8 mouse cellular contexts compared by ENCODE assay signal in the genomic region with DNA sequence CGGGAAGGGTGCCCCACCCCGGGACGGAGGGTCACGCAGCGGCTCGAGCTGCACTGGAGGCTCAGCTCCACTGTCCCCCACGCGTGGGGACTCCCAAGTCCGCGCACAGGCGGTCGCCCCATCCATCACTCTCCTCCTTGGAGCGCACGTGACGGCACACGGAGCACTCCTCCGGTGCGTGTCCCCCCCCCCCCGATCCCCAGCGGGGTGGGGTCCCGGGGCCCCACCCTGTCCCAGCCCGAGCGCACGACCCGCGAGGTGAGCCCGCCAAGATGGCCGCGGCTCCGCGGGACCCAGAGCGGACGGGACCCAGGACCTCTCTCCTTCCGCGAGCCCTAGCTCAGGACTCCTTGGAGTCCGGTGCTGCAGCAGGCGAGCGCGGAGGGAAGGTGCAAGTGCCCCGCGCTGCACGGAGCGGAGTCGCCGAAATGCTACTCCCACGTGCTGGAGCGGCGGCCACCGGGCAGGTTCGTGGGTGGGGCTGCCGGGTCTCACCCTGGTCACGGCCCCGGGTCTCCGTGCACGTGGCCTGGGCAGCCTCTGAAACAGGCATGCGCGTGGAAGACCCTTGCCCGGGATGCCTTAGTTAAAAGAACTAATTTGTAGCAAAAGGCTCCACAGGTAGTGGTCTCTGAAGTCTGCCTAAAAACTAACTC. TPM values are rescaled to one million over a fixed set of nuclear protein-coding genes. Genes with fewer than 3 reads are reported as not detected.
A peak's percentile ranks its signal among the peaks of the same experiment; 100 is the strongest.
DNase-seq lines count a peak whose midpoint lies in the region; ATAC-seq lines count a peak whose summit lies in the region.

No protein-coding gene starts in this region.

- no peaks in the 10 kb centered on the region for H3K9me3 ChIP-seq in embryonic facial prominence, embryonic 10.5 days
- no peaks in the 10 kb centered on the region for H3K9me3 ChIP-seq in heart, embryonic 12.5 days (replicated peaks)
- H3K9me3 ChIP-seq in kidney, embryonic 16.5 days (ENCODE audit: low read length): no peaks in the 10 kb centered on the region

- H3K4me2 ChIP-seq in heart, embryonic 12.5 days: peak overlapping the region; percentile 91
- peak overlapping the region; percentile 82 for H3K4me2 ChIP-seq in kidney, embryonic 16.5 days (replicated peaks; ENCODE audit: low read depth, low read length)

- ATAC-seq in heart, embryonic 12.5 days (ENCODE audit: insufficient number of reproducible peaks, low FRiP score): peak; percentile 53
- peak; percentile 70 for ATAC-seq in kidney, embryonic 16.5 days (ENCODE audit: low FRiP score, low TSS enrichment)

- peaks cover 40% of the 10 kb centered on the region for H3K4me1 ChIP-seq in embryonic facial prominence, embryonic 10.5 days
- H3K4me1 ChIP-seq in heart, embryonic 12.5 days (replicated peaks): peaks cover 20% of the 10 kb centered on the region
- H3K4me1 ChIP-seq in kidney, embryonic 16.5 days (ENCODE audit: insufficient read depth, low read length): peaks cover 32% of the 10 kb centered on the region

- peaks cover 35% of the 10 kb centered on the region for H3K79me2 ChIP-seq in macrophage (ENCODE audit: inconsistent target)

- under 1% methylated on average over 58 of the region's 58 CpGs for WGBS in embryonic facial prominence, embryonic 10.5 days
- WGBS in heart, embryonic 12.5 days: under 1% methylated on average over 54 of the region's 58 CpGs
- WGBS in kidney, embryonic 16.5 days: 0% methylated on average over 49 of the region's 58 CpGs
- WGBS in macrophage (ENCODE audit: missing documents): 3% methylated on average over 52 of the region's 58 CpGs

- peak overlapping the region; percentile 87 for H3K4me3 ChIP-seq in embryonic facial prominence, embryonic 10.5 days
- peak overlapping the region; percentile 95 for H3K4me3 ChIP-seq in heart, embryonic 12.5 days
- H3K4me3 ChIP-seq in kidney, embryonic 16.5 days (ENCODE audit: low read length): peak overlapping the region; percentile 93
- H3K4me3 ChIP-seq in macrophage (ENCODE audit: inconsistent target): peak overlapping the region; percentile 12; the same call in 1 of the 2 replicates

- peaks cover 50% of the 10 kb centered on the region for H3K27me3 ChIP-seq in embryonic facial prominence, embryonic 10.5 days (replicated peaks; ENCODE audit: low read depth, poor library complexity, severe bottlenecking)
- H3K27me3 ChIP-seq in heart, embryonic 12.5 days (replicated peaks): no peaks in the 10 kb centered on the region
- H3K27me3 ChIP-seq in kidney, embryonic 16.5 days (ENCODE audit: insufficient read depth, low read length): 0 out of 2 replicates have a peak, but pooled peaks cover 5% of the 10 kb centered on the region

- DNase-seq in CD4-positive, CD25-positive, alpha-beta regulatory T cell, adult 2 months (ENCODE audit: low read depth, low spot score): peak; percentile 71
- DNase-seq in adrenal gland, adult 18-20 months (ENCODE audit: low spot score in 2 of 2): peak; percentile 53 to 58
- DNase-seq in embryonic facial prominence, embryonic 10.5 days (ENCODE audit: low spot score): peak; percentile 76
- DNase-seq in skeletal muscle tissue, adult 2 months (ENCODE audit: low read depth, low spot score): peak; percentile 15
- no peak for DNase-seq in frontal cortex, adult 2 months (ENCODE audit: extremely low spot score in 1 of 2, low spot score in 1 of 2)

- peak overlapping the region; percentile 92 for H3K27ac ChIP-seq in embryonic facial prominence, embryonic 10.5 days (replicated peaks)
- peak overlapping the region; percentile 87 for H3K27ac ChIP-seq in heart, embryonic 12.5 days (ENCODE audit: poor library complexity, severe bottlenecking)
- H3K27ac ChIP-seq in kidney, embryonic 16.5 days (ENCODE audit: low read length): peak overlapping the region; percentile 97
- H3K27ac ChIP-seq in macrophage: no peak overlapping the region

- H3K9ac ChIP-seq in heart, embryonic 12.5 days: peak overlapping the region; percentile 92
- H3K9ac ChIP-seq in kidney, embryonic 16.5 days (replicated peaks; ENCODE audit: low read length): peak overlapping the region; percentile 91

- H3K36me3 ChIP-seq in embryonic facial prominence, embryonic 10.5 days (replicated peaks): no peaks in the 10 kb centered on the region
- H3K36me3 ChIP-seq in heart, embryonic 12.5 days: no peaks in the 10 kb centered on the region
- H3K36me3 ChIP-seq in kidney, embryonic 16.5 days (ENCODE audit: insufficient read depth, low read length): no peaks in the 10 kb centered on the region
- no peaks in the 10 kb centered on the region for H3K36me3 ChIP-seq in macrophage (ENCODE audit: inconsistent target)

RNA-seq across cellular contexts. Expression of a gene that starts 0.6 kb away (rescaled TPM):
- total RNA-seq in adrenal gland, adult 18-20 months (2021): 10 to 100 TPM; 25.9 to 45.7 TPM
- polyA plus RNA-seq in embryonic facial prominence, embryonic 10.5 days (2016; fragmentation: Nextera tagmentation; extraction: Ambion mirVana): 51.6 and 55.0 TPM in 2 replicates
- polyA plus RNA-seq in heart, embryonic 12.5 days (2016; fragmentation: Nextera tagmentation; extraction: Ambion mirVana): 119 and 124 TPM in 2 replicates
- 240 and 248 TPM in 2 replicates for polyA plus RNA-seq in kidney, embryonic 16.5 days (2015; fragmentation: Nextera tagmentation; extraction: Ambion mirVana)
- 100 to 1,000 TPM in 5 of 26 experiments, 10 to 100 TPM in 14, 1 to 10 TPM in 7; 7.9 to 281 (median 15.4) TPM for total RNA-seq in macrophage (2018; cell fraction: chromatin; rRNA removed)
- 100 to 1,000 TPM in 2 of 26 experiments, 10 to 100 TPM in 24; 17.0 to 184 (median 26.5) TPM for total RNA-seq in macrophage (2018; cell fraction: cytosol; rRNA removed)
- total RNA-seq in macrophage (2018; cell fraction: nucleus; rRNA removed): 100 to 1,000 TPM in 4 of 26 experiments, 10 to 100 TPM in 22; 11.8 to 184 (median 20.8) TPM
- polyA plus RNA-seq in macrophage (2018): 19.3 to 60.4 TPM (median 43.6 TPM) in 3 replicates
- polyA plus RNA-seq in frontal cortex, adult 2 months (2012; rRNA removed): 49.8 and 53.9 TPM in 2 replicates

Comparison
In these comparisons a context has a peak if more than half of its experiments do, and no peak if none do; other contexts are left out.
1. DNase-seq: peak in CD4-positive, CD25-positive, alpha-beta regulatory T cell, adult 2 months (single experiment), adrenal gland, adult 18-20 months (2 of 2), embryonic facial prominence, embryonic 10.5 days (single experiment) and skeletal muscle tissue, adult 2 months (single experiment); none in frontal cortex, adult 2 months (0 of 2).
2. H3K4me3 ChIP-seq: peak in every context shown above with its lines; median percentile 95 in heart, embryonic 12.5 days; 93 in kidney, embryonic 16.5 days; 87 in embryonic facial prominence, embryonic 10.5 days; 12 in macrophage.